Mouse (Mus musculus) urinary bladder, adult 2 months (tissue): ENCODE measurements around the gene Efhd2. TPM values are rescaled to one million over a fixed set of nuclear protein-coding genes. Genes with fewer than 3 reads are reported as not detected.

Experiments used
- DNase-seq: peaks from one replicate; pipeline ENCODE4 v3.0.0; 2022; ENCODE audit warnings: low spot score
- polyA plus RNA-seq: library from polyadenylated mRNA; depleted of rRNA; stranded (reverse); fragments of >200 nt; gene quantifications from 2 replicates; pipeline ENCODE4 v1.2.3, GENCODE M21; 2012; rRNA removed

Efhd2 gene
- 79.2 and 95.6 TPM in 2 replicates for polyA plus RNA-seq

DNA sequence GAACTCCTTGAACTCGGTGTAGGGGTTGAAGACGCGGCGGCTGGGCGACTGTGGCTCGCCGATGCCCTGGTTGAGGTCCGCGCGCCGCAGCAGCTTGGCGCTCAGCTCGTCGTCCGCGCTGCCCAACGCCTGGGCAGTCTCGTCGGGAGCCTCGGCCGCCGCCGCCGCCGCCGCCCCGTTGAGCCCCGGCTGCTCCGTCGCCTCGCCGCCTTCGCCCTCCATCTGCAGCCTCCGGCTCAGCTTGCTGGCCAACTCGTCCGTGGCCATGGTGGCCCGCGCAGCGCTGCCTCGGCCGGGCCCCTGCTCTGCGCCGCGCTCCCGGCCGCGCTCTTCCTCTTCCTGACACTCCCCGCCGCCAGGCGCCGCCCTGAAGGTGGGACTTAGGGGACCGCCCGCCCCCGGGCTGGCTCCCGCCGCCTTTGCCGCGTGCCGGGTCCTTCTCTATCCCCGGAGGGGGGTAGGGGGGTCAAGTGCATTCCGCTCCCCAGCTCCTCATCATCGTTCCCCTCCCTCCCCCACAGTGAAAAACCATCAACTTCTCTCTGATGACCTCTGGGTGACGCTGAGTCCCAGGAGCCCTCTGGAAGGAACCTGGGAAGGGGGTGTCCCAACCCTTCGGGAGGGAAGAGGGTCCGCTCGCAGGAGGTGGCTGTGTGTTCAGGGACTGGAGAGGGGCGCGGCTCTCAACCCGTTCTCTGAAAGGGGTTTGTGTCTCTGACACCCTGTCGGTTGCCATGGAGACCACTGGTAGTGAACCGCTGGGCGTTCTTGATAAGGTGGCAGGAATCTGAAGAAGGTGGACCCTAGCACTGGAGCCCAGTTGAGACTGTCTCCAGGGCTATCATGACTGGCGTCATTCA lies at the start of gene Efhd2:
Gene Efhd2 (minus strand): TSS at position 320 of the 860 bp plus-strand sequence.
- peak; percentile 74 for DNase-seq

DNA sequence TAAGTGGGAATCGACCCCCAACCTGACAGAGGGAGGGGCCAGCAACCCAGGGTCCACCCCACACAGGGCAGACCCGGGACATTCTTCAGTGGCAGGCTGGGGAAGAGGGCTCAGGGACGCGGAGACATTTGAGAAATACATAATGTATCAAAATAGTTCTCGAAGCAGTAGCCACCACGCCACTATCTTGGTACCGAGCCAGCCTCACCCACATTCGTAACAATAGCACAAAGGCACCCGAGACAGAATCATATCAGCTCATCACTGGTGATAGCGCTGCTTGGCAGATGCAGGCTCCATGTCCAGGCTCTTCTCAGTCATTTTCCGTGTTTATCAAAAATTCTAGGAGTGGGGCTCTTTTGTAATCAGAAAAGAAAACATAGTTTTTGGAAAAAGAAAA lies 49.2 kb upstream of the Efhd2 start:
- DNase-seq: no peak

DNA sequence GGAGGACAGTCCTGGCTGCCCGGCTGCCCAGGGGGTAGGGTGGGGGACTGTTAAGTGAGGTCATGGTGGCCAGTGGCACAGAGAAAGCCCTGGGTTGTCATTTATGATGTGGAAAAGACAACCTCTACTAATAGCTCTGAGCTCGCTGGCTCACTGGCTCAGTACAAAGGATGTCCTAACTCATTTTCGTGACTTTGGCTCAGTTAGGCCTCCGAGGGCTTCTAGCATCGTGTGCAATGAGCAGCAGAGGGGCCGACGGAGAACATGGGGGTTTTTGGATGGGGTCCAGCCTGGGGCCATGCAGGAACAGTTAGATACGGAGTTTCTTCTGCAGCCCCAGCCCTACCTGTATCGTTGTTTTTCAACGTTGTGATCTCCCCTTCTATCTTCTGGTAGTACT lies 45.7 kb upstream of the Efhd2 start:
- no peak for DNase-seq

DNA sequence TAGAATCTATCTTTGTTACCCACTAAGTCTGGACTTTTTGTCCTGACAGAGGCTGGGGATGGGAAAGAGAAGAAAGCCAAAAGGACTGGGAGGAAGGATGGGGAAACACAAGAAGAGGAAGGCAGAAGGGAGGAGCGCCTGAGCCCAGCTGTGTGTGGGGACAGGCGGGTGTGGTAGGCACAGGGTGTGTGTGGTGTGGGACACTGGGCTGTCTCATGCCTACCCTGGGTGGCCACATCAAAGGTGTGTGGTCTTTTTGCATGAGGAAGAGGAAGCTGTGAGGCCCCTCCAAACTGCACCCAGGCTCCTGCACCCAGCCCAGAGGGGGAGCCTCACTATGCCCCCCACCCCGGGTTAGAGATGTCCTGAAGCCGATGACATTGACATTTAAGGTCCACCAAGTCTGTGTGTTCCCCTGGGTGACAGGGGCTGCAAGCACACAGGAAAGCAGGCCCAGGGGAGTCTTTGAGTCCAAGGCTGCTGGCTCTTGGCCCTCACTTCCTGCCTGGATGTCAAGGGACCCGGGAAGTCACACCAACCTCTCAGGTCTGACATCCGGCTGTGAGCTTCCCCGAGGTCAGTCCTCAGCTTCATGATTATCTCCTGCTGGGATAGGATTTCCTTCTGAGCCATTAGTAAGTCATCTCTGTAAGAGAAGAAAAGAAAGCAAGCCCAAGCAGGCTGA lies 43.2 kb upstream of the Efhd2 start:
- DNase-seq: no peak

GRCm38 (mm10) chr4:141914040-141914439 lies 39.3 kb upstream of the Efhd2 start:
- DNase-seq: no peak

DNA sequence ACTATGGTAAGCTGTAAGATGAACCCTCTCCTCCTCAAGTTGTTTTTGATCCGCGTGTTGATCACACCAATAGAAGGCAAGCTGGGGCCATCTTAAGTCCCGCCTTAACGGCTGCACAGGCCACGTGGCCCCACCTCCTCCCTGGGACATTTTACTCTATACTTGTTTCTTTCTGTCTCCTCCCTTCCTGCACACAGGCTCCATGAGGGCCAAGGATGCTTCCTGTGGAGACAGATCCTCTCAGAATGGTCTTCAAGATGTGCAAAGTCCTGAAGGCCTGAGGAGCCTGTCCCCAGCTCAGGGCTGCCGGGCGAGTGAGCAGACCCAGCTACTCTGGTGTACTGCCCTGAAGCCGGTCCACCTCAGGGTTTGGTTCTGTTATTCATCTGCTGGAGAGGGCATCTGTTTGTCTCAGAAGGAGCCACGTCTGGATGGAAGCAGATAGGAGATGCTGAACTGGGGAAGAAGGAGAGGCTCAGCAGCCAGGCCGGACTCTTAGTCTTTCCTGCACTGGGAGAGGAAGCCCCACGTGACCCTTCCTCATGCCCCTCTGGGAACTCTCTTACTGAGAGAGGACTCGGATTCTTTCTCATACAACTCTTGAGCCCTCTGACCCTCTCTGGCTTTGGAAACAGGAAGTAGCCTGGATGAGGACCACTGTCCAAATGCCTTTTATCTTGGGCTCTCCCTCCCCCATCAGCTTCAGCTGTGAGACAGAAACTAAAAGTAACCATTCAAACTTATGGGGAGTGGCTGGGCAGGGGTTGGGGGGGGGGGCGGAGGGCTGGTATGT lies 38.7 kb upstream of the Efhd2 start:
- DNase-seq: no peak

DNA sequence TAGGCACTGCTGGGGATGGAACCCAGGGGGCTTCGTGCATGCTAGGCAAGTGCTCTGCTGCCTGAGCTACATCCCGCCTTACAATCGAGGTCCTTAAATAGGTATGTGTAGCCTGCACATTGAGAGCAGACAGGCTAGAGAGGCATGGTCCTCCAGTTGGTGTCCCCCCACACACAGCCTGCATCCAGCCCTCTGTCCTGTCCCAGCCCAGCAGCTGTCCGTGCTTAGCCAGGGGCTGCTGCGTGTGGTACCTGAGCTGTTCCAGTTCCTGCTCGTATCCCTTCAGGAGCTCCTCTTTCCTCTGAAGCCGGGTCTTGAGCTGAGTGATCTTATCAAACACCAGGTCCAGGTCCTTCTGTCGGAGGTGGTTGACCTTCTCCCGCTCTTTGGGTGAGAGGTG lies 30.0 kb upstream of the Efhd2 start:
- no peak for DNase-seq

DNA sequence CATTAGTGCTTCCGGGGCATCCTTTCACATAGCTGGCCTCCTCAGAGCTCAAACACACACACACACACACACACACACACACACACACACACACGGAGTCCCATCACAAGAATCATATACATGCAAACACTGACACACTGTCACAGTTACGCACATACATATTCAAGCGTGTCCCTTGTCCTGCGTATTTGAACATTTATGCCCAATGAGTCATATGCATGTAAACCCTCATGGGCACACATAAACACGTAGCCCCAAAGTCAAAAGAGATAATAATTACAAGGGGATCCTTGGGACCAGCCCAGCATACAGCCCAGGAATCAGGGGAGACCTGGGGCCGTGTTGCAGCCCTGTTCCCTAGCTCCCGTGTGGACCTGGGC lies 27.7 kb upstream of the Efhd2 start:
- no peak for DNase-seq

DNA sequence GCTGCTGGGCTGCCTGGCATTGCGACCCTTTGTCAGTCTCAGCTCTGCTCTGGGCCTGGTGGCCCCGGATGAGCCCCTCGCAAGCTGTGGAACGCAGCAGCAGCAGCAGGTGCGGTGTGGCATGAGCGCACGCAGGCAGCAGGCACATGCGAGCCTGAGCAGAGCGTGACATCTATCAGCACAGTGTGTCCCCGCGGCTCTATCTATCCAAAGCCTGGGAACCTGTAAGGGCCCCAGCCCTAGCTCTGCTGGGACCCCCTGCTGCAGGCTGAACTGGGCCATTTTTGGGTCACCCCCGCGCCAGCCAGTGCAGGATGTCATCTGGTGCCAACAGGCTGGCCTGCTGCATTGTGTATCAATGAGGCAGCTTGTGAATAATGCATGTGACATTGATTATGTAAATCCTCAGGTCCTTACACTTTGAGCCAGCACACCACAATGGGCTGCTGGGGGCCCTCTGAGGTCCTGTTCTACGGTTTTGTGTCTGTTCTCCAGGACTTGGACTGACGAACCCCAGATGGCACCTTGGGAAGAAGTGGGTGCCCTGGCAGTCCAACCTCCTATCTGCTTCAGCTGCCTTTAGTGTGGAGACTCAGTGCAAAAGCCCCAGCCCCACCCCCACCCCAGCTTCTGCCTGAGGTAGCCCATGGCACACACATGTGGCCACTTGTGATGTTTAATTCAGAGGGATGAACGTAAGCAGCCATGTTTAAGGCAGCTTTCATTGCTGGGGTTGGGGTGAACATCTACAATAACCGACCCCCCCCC lies 27.2 kb upstream of the Efhd2 start:
- DNase-seq: no peak

GRCm38 (mm10) chr4:141900421-141900820 lies 25.7 kb upstream of the Efhd2 start:
- no peak for DNase-seq

- DNase-seq: no peak
Observed at GRCm38 (mm10) chr4:141899936-141900335, 25.2 kb upstream of the Efhd2 start.

GRCm38 (mm10) chr4:141898905-141899304 lies 24.2 kb upstream of the Efhd2 start:
- no peak for DNase-seq

GRCm38 (mm10) chr4:141897838-141898237 lies 23.1 kb upstream of the Efhd2 start:
- DNase-seq: no peak

DNA sequence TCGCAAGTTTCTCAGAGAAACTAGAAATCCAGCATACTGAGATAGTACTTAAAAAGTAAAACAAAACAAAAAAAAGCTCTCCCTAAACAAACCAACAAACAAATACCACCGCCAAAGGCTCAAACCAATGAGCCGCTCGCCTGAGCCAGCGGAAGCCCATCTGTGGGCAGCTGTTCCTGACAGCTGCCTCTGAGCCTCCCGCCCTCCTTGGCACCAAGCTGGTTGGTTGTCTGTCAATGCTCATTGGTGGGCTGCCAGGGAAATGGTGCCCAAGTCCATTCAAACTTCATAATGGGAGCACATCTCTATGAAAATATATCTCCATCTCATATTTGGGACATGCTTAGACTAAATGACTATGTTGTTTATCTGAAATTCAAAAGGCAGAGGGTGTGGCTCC lies 22.5 kb upstream of the Efhd2 start:
- DNase-seq: no peak

DNA sequence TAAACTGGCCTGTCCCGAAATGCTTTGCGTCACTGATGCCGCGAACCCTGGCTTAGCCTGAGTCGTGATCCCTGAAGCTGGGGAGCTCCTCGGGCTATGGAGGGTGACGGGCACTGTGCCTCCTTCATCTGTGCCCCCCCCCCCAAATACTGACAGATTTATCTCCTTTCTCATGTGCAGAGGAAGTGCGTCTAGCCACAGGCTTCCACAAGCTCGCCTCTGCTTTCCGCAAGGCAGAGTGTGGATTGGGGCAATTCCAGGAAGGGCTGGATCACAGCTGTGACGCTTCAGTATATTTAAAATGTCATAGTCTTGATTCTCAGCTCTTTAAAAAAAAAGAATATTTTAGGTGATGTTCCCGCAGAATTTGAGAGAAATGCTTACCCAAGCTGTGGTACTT lies 21.1 kb upstream of the Efhd2 start:
- no peak for DNase-seq

DNA sequence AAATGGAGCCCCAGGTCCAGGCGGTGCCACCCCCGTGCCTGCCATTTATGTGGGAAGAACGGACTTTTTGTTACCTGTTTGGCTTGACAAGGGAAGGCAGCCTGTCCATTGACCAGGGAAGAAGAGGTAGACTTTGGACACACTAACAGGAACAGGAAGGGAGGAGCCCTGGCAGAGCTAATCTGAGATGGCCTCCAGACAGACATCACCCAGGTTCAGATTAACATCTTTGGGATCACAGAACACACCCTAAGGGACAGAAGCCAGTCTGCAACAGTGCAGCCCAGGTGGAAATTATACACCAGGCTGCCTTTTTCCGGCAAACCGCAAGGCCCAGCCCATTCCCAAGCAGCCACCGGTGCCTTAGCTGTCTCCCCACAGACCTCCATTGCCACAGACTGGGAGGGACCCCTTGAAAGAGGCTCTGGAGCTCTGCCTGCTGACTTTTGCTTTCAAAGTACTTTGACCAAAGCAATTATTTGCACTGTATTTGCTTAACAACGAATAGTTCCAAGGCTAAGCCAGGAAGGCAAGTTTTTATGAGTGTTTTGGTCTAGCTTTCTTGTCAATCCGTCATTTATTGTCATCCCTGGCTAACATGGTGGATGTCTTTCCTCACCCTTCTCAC lies 18.6 kb upstream of the Efhd2 start:
- no peak for DNase-seq

GRCm38 (mm10) chr4:141886385-141886968 lies 11.8 kb upstream of the Efhd2 start:
- no peak for DNase-seq

DNA sequence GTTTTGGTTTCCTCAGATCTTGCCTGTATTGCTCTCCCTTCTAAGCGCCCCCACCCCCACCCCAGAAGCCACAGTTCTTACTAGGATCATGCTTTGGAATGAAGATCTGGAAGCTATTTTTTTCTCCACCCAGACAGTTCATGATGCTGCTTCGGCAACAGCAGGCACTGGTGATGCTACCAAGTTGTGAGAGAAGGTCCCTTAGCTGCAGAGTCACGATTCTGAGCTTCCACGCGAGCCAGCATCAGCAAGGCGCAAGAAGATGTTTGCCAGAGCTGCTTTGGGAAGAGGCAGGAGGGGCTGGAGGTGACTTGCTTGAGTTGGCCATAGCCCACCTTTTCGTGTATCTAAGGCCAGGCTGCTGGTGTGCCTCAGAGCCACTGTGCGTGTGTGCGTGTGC lies 10.7 kb upstream of the Efhd2 start:
- DNase-seq: no peak

GRCm38 (mm10) chr4:141882858-141883257 lies 8.1 kb upstream of the Efhd2 start:
- DNase-seq: no peak

DNA sequence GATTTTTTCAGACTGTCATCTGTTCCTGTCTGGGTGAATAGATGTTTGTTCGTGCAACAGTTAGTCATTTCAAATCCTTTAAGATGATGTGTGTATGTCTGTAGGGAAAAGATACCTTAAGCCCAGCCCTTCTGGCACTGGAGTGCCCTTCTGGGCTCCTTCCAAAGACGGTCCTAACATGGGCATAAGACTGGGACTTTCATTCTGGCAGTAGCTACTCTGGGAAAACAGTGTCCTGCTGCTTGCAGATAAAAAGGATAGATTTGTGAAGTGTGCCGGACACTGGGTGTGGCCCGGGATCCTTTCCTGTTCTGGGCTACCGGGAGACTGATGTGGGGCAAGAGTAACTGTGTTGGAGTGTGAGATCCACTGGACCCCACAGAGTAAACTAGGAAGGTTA lies 7.2 kb upstream of the Efhd2 start:
- DNase-seq: no peak
